Mouse (Mus musculus): ENCODE results near the gene Dnase1l3. TPM values are rescaled to one million over a fixed set of nuclear protein-coding genes. Genes with fewer than 3 reads are reported as not detected.

Gene Dnase1l3
- polyA plus RNA-seq, 1 experiment from 2014 or later: 0.29 TPM

GRCm38 (mm10) chr14:7964219-7964889 is 30.0 kb downstream of the Dnase1l3 start:
- H3K9ac ChIP-seq: no peak overlapping the region
- no peak overlapping the region for H3K4me3 ChIP-seq (replicated peaks)
- 0 out of 2 replicates have a peak, but pooled peaks cover 10% of the 10 kb centered on the region for H3K4me1 ChIP-seq
- 53% methylated on average over 11 of the region's 11 CpGs for WGBS
- H3K9me3 ChIP-seq (replicated peaks): no peaks in the 10 kb centered on the region
- no peaks in the 10 kb centered on the region for H3K36me3 ChIP-seq
- H3K27ac ChIP-seq: no peak overlapping the region
- no peaks in the 10 kb centered on the region for H3K27me3 ChIP-seq
- peak; percentile 66 for ATAC-seq (replicated peaks; ENCODE audit: low FRiP score)
- no peak overlapping the region for H3K4me2 ChIP-seq

- Histone ChIP-seq H3K4me3 (replicated peaks) (no peak overlapping the region), H3K27me3 (no peaks in the 10 kb centered on the region), H3K27ac (no peak overlapping the region), H3K4me2 (no peak overlapping the region), H3K4me1 (0 out of 2 replicates have a peak, but pooled peaks cover 10% of the 10 kb centered on the region), H3K9ac (no peak overlapping the region), H3K9me3 (replicated peaks) (no peaks in the 10 kb centered on the region), H3K36me3 (no peaks in the 10 kb centered on the region)
- WGBS: 62% methylated on average over 7 of the region's 7 CpGs
- no peak for ATAC-seq (replicated peaks; ENCODE audit: low FRiP score)
These were observed 31.2 kb downstream of the Dnase1l3 start for GRCm38 (mm10) chr14:7963160-7963559.

GRCm38 (mm10) chr14:7962626-7963025 is 31.7 kb downstream of the Dnase1l3 start:
- 82% methylated on average over 2 of the region's 2 CpGs for WGBS
- Histone ChIP-seq H3K4me3 (replicated peaks) (no peak overlapping the region), H3K27ac (no peak overlapping the region)

GRCm38 (mm10) chr14:7961714-7962113 is 32.7 kb downstream of the Dnase1l3 start:
- no peaks in the 10 kb centered on the region for H3K27me3 ChIP-seq
- 0 out of 2 replicates have a peak, but pooled peaks cover 10% of the 10 kb centered on the region for H3K4me1 ChIP-seq
- H3K27ac ChIP-seq: no peak overlapping the region
- ATAC-seq (replicated peaks; ENCODE audit: low FRiP score): no peak
- WGBS: 63% methylated on average over 5 of the region's 5 CpGs
- no peak overlapping the region for H3K4me3 ChIP-seq (replicated peaks)
- no peak overlapping the region for H3K9ac ChIP-seq
- no peaks in the 10 kb centered on the region for H3K9me3 ChIP-seq (replicated peaks)
- H3K36me3 ChIP-seq: no peaks in the 10 kb centered on the region
- no peak overlapping the region for H3K4me2 ChIP-seq

More at GRCm38 (mm10) chr14:7962626-7963025, 31.7 kb downstream of the Dnase1l3 start:
- no peak for ATAC-seq (replicated peaks; ENCODE audit: low FRiP score)
- Histone ChIP-seq H3K4me1 (0 out of 2 replicates have a peak, but pooled peaks cover 10% of the 10 kb centered on the region), H3K9ac (no peak overlapping the region), H3K4me2 (no peak overlapping the region), H3K36me3 (no peaks in the 10 kb centered on the region), H3K9me3 (replicated peaks) (no peaks in the 10 kb centered on the region), H3K27me3 (no peaks in the 10 kb centered on the region)

- ATAC-seq (replicated peaks; ENCODE audit: low FRiP score): no peak
- no peaks in the 10 kb centered on the region for H3K27me3 ChIP-seq
- no peak overlapping the region for H3K27ac ChIP-seq
- H3K9me3 ChIP-seq (replicated peaks): no peaks in the 10 kb centered on the region
- 60% methylated on average over 11 of the region's 11 CpGs for WGBS
- no peak overlapping the region for H3K4me3 ChIP-seq (replicated peaks)
- 0 out of 2 replicates have a peak, but pooled peaks cover 10% of the 10 kb centered on the region for H3K4me1 ChIP-seq
- H3K9ac ChIP-seq: no peak overlapping the region
- H3K4me2 ChIP-seq: no peak overlapping the region
- no peaks in the 10 kb centered on the region for H3K36me3 ChIP-seq
These were observed 33.8 kb downstream of the Dnase1l3 start for GRCm38 (mm10) chr14:7960616-7961015.

- H3K36me3 ChIP-seq: no peaks in the 10 kb centered on the region
- peaks cover 26% of the 10 kb centered on the region for H3K4me1 ChIP-seq
- no peaks in the 10 kb centered on the region for H3K9me3 ChIP-seq (replicated peaks)
- H3K9ac ChIP-seq: no peak within 1 kb of the TSS
- H3K4me3 ChIP-seq (replicated peaks): no peak within 1 kb of the TSS
- no peak for ATAC-seq (replicated peaks; ENCODE audit: low FRiP score)
- no peaks in the 10 kb centered on the region for H3K27me3 ChIP-seq
- WGBS: 60% methylated on average over 9 of the region's 9 CpGs
- no peak within 1 kb of the TSS for H3K27ac ChIP-seq
- H3K4me2 ChIP-seq: no peak within 1 kb of the TSS
These were observed 37.3 kb downstream of the Dnase1l3 start, which contains the start of gene Gm45521 for GRCm38 (mm10) chr14:7957049-7957448. Gene Gm45521 (plus strand): TSS chr14:7957288.

- Histone ChIP-seq H3K4me3 (replicated peaks) (no peak overlapping the region), H3K4me2 (no peak overlapping the region), H3K36me3 (peaks cover 5% of the 10 kb centered on the region), H3K27ac (no peak overlapping the region), H3K9me3 (replicated peaks) (no peaks in the 10 kb centered on the region), H3K9ac (no peak overlapping the region), H3K27me3 (no peaks in the 10 kb centered on the region), H3K4me1 (peaks cover 24% of the 10 kb centered on the region)
- no peak for ATAC-seq (replicated peaks; ENCODE audit: low FRiP score)
- WGBS: 62% methylated on average over 10 of the region's 10 CpGs
These were observed 37.9 kb downstream of the Dnase1l3 start for GRCm38 (mm10) chr14:7956427-7956826.

GRCm38 (mm10) chr14:7954071-7954471 is 40.3 kb downstream of the Dnase1l3 start:
- no peak for ATAC-seq (replicated peaks; ENCODE audit: low FRiP score)
- WGBS: 39% methylated on average over 6 of the region's 6 CpGs

GRCm38 (mm10) chr14:7952610-7953254 is 41.6 kb downstream of the Dnase1l3 start:
- Histone ChIP-seq H3K27ac (no peak overlapping the region; the same call in 1 of the 2 replicates), H3K4me3 (replicated peaks) (no peak overlapping the region), H3K36me3 (peaks cover 39% of the 10 kb centered on the region), H3K27me3 (no peaks in the 10 kb centered on the region), H3K9ac (no peak overlapping the region), H3K4me1 (peaks cover 19% of the 10 kb centered on the region), H3K4me2 (no peak overlapping the region), H3K9me3 (replicated peaks) (no peaks in the 10 kb centered on the region)
- WGBS: 23% methylated on average over 12 of the region's 12 CpGs
- peak; percentile 43; the same call in 1 of the 2 replicates for ATAC-seq (replicated peaks; ENCODE audit: low FRiP score)

More at GRCm38 (mm10) chr14:7954071-7954471, 40.3 kb downstream of the Dnase1l3 start:
- H3K9me3 ChIP-seq (replicated peaks): no peaks in the 10 kb centered on the region
- no peak overlapping the region for H3K4me2 ChIP-seq
- peaks cover 19% of the 10 kb centered on the region for H3K4me1 ChIP-seq
- H3K4me3 ChIP-seq (replicated peaks): no peak overlapping the region
- no peak overlapping the region for H3K9ac ChIP-seq
- H3K27ac ChIP-seq: no peak overlapping the region
- no peaks in the 10 kb centered on the region for H3K27me3 ChIP-seq
- H3K36me3 ChIP-seq: peaks cover 27% of the 10 kb centered on the region

- H3K9ac ChIP-seq: no peak overlapping the region
- peaks cover 47% of the 10 kb centered on the region for H3K36me3 ChIP-seq
- H3K4me3 ChIP-seq (replicated peaks): no peak overlapping the region
- 89% methylated on average over 9 of the region's 9 CpGs for WGBS
- H3K4me1 ChIP-seq: peaks cover 19% of the 10 kb centered on the region
- H3K27me3 ChIP-seq: no peaks in the 10 kb centered on the region
- ATAC-seq (replicated peaks; ENCODE audit: low FRiP score): no peak
- H3K4me2 ChIP-seq: no peak overlapping the region
- no peak overlapping the region for H3K27ac ChIP-seq
- no peaks in the 10 kb centered on the region for H3K9me3 ChIP-seq (replicated peaks)
These were observed 43.1 kb downstream of the Dnase1l3 start for GRCm38 (mm10) chr14:7951234-7951633.

GRCm38 (mm10) chr14:7945261-7945660 is 49.1 kb downstream of the Dnase1l3 start:
- ATAC-seq (replicated peaks; ENCODE audit: low FRiP score): no peak
- no peaks in the 10 kb centered on the region for H3K27me3 ChIP-seq
- H3K4me3 ChIP-seq (replicated peaks): no peak overlapping the region
- H3K4me2 ChIP-seq: no peak overlapping the region
- H3K9me3 ChIP-seq (replicated peaks): no peaks in the 10 kb centered on the region
- WGBS: 84% methylated on average over 5 of the region's 5 CpGs
- H3K4me1 ChIP-seq: 0 out of 2 replicates have a peak, but pooled peaks cover 4% of the 10 kb centered on the region
- H3K27ac ChIP-seq: no peak overlapping the region
- no peak overlapping the region for H3K9ac ChIP-seq
- peaks cover 87% of the 10 kb centered on the region for H3K36me3 ChIP-seq

GRCm38 (mm10) chr14:7944349-7945039 is 49.9 kb downstream of the Dnase1l3 start:
- Histone ChIP-seq H3K4me3 (replicated peaks) (no peak overlapping the region), H3K4me2 (no peak overlapping the region), H3K9me3 (replicated peaks) (no peaks in the 10 kb centered on the region), H3K36me3 (peaks cover 87% of the 10 kb centered on the region), H3K27me3 (no peaks in the 10 kb centered on the region), H3K9ac (no peak overlapping the region), H3K27ac (no peak overlapping the region), H3K4me1 (0 out of 2 replicates have a peak, but pooled peaks cover 4% of the 10 kb centered on the region)
- ATAC-seq (replicated peaks; ENCODE audit: low FRiP score): peak; percentile 52; the same call in 1 of the 2 replicates
- 50% methylated on average over 8 of the region's 8 CpGs for WGBS

All from kidney, embryonic 15.5 days (tissue).